Mouse (Mus musculus): ENCODE results near the gene Tmem266. TPM values are rescaled to one million over a fixed set of nuclear protein-coding genes. Genes with fewer than 3 reads are reported as not detected.

The Tmem266 gene
- polyA plus RNA-seq, 1 experiment from 2014 or later: 0.51 TPM

- H3K36me3 ChIP-seq (ENCODE audit: control insufficient read depth, insufficient read depth, low read length): no peaks in the 10 kb centered on the region
- no peak for ATAC-seq (ENCODE audit: low FRiP score, low TSS enrichment)
Measured at GRCm38 (mm10) chr9:55450035-55450434, 123.3 kb downstream of the Tmem266 start.

DNA sequence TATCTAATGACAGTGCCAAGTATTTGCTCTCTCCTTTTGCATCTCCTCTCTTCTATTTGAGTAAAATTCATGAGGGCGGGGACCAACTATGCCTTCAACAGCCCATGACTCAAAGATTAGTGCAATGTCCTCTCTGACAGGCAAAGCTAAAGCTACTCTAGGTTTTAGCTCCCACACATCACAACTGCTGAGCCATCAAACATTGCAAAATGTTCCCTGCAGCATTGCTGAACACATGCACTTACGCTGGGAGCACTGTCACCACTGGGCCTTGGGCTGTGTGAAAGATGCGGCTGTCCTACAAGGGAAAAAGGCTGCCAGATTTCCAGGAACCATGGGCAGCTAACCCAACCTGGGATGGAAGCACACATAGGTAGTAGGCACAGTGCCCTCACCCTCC lies 124.7 kb downstream of the Tmem266 start:
- no peaks in the 10 kb centered on the region for H3K4me1 ChIP-seq (replicated peaks; ENCODE audit: control insufficient read depth, insufficient read depth)
- no peak overlapping the region for H3K4me2 ChIP-seq (replicated peaks; ENCODE audit: low read depth)
- no peak overlapping the region for H3K9ac ChIP-seq (ENCODE audit: low read length)
- no peak for ATAC-seq (ENCODE audit: low FRiP score, low TSS enrichment)
- WGBS: 76% methylated on average over 3 of the region's 3 CpGs
- no peaks in the 10 kb centered on the region for H3K36me3 ChIP-seq (ENCODE audit: control insufficient read depth, insufficient read depth, low read length)
- no peaks in the 10 kb centered on the region for H3K27me3 ChIP-seq (ENCODE audit: control insufficient read depth, insufficient read depth, low read length)
- no peak overlapping the region for H3K4me3 ChIP-seq (ENCODE audit: low read depth, low read length)
- DNase-seq (ENCODE audit: low spot score): no peak
- no peaks in the 10 kb centered on the region for H3K9me3 ChIP-seq (ENCODE audit: control insufficient read depth, low read length)
- TF ChIP-seq EP300 (optimal IDR thresholded peaks at IDR 0.05): no peak
- TF ChIP-seq CTCF (IDR thresholded peaks at IDR 0.05; ENCODE audit: low read depth): no peak
- no peak overlapping the region for H3K27ac ChIP-seq (replicated peaks)

More at GRCm38 (mm10) chr9:55450035-55450434, 123.3 kb downstream of the Tmem266 start:
- no peaks in the 10 kb centered on the region for H3K4me1 ChIP-seq (replicated peaks; ENCODE audit: control insufficient read depth, insufficient read depth)
- H3K27ac ChIP-seq (replicated peaks): no peak overlapping the region
- H3K4me3 ChIP-seq (ENCODE audit: low read depth, low read length): no peak overlapping the region
- H3K9ac ChIP-seq (ENCODE audit: low read length): no peak overlapping the region
- peak; percentile 11 for DNase-seq (ENCODE audit: low spot score)
- no peaks in the 10 kb centered on the region for H3K27me3 ChIP-seq (ENCODE audit: control insufficient read depth, insufficient read depth, low read length)
- no peak overlapping the region for H3K4me2 ChIP-seq (replicated peaks; ENCODE audit: low read depth)
- no peaks in the 10 kb centered on the region for H3K9me3 ChIP-seq (ENCODE audit: control insufficient read depth, low read length)
- TF ChIP-seq EP300 (optimal IDR thresholded peaks at IDR 0.05) (no peak), CTCF (IDR thresholded peaks at IDR 0.05; ENCODE audit: low read depth) (no peak)
- 77% methylated on average over 6 of the region's 6 CpGs for WGBS

- 97% methylated on average over 1 of the region's 1 CpGs for WGBS
Measured at GRCm38 (mm10) chr9:55452906-55453305, 126.2 kb downstream of the Tmem266 start.

GRCm38 (mm10) chr9:55453366-55453765 lies 126.7 kb downstream of the Tmem266 start:
- Histone ChIP-seq H3K9ac (ENCODE audit: low read length) (no peak overlapping the region), H3K4me1 (replicated peaks; ENCODE audit: control insufficient read depth, insufficient read depth) (no peaks in the 10 kb centered on the region), H3K4me3 (ENCODE audit: low read depth, low read length) (no peak overlapping the region), H3K4me2 (replicated peaks; ENCODE audit: low read depth) (no peak overlapping the region), H3K27ac (replicated peaks) (no peak overlapping the region), H3K27me3 (ENCODE audit: control insufficient read depth, insufficient read depth, low read length) (no peaks in the 10 kb centered on the region), H3K9me3 (ENCODE audit: control insufficient read depth, low read length) (no peaks in the 10 kb centered on the region), H3K36me3 (ENCODE audit: control insufficient read depth, insufficient read depth, low read length) (no peaks in the 10 kb centered on the region)
- DNase-seq (ENCODE audit: low spot score) (no peak), ATAC-seq (ENCODE audit: low FRiP score, low TSS enrichment) (no peak)
- WGBS: 89% methylated on average over 5 of the region's 5 CpGs
- TF ChIP-seq CTCF (IDR thresholded peaks at IDR 0.05; ENCODE audit: low read depth) (no peak), EP300 (optimal IDR thresholded peaks at IDR 0.05) (no peak)

More at GRCm38 (mm10) chr9:55452906-55453305, 126.2 kb downstream of the Tmem266 start:
- no peak for ATAC-seq (ENCODE audit: low FRiP score, low TSS enrichment)
- no peak overlapping the region for H3K27ac ChIP-seq (replicated peaks)
- no peak overlapping the region for H3K9ac ChIP-seq (ENCODE audit: low read length)
- no peaks in the 10 kb centered on the region for H3K36me3 ChIP-seq (ENCODE audit: control insufficient read depth, insufficient read depth, low read length)
- no peaks in the 10 kb centered on the region for H3K27me3 ChIP-seq (ENCODE audit: control insufficient read depth, insufficient read depth, low read length)
- no peak for TF ChIP-seq CTCF (IDR thresholded peaks at IDR 0.05; ENCODE audit: low read depth)
- no peak for TF ChIP-seq EP300 (optimal IDR thresholded peaks at IDR 0.05)
- DNase-seq (ENCODE audit: low spot score): no peak
- H3K4me1 ChIP-seq (replicated peaks; ENCODE audit: control insufficient read depth, insufficient read depth): no peaks in the 10 kb centered on the region
- H3K4me2 ChIP-seq (replicated peaks; ENCODE audit: low read depth): no peak overlapping the region
- no peak overlapping the region for H3K4me3 ChIP-seq (ENCODE audit: low read depth, low read length)
- H3K9me3 ChIP-seq (ENCODE audit: control insufficient read depth, low read length): no peaks in the 10 kb centered on the region

DNA sequence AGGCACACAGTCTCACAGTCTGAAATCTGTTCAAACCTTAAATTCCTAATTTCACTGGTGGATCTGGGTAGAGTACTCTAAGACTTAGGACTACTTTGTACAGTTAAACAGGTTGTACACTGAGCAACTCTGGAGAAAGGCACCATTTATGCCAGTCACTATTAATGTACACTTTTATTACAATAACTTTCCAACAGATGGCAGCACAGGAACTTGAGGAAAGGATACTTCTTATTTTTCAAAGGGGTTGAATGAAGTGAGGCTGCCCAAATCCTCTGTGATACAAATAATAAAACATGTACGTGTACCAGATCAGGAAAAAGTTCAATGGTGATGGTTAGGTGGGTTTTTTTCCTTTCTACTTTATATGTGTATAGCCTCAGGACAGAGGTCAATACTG lies 141.7 kb downstream of the Tmem266 start:
- H3K9ac ChIP-seq (ENCODE audit: low read length): no peak overlapping the region
- no peak for DNase-seq (ENCODE audit: low spot score)
- no peak overlapping the region for H3K4me2 ChIP-seq (replicated peaks; ENCODE audit: low read depth)
- TF ChIP-seq CTCF (IDR thresholded peaks at IDR 0.05; ENCODE audit: low read depth): peak; percentile 76
- TF ChIP-seq EP300 (optimal IDR thresholded peaks at IDR 0.05): no peak
- H3K27ac ChIP-seq (replicated peaks): no peak overlapping the region
- 32% methylated on average over 1 of the region's 1 CpGs for WGBS
- no peaks in the 10 kb centered on the region for H3K27me3 ChIP-seq (ENCODE audit: control insufficient read depth, insufficient read depth, low read length)
- no peak for ATAC-seq (ENCODE audit: low FRiP score, low TSS enrichment)
- peaks cover 5% of the 10 kb centered on the region; the same call in 1 of the 2 replicates for H3K36me3 ChIP-seq (ENCODE audit: control insufficient read depth, insufficient read depth, low read length)
- no peak overlapping the region for H3K4me3 ChIP-seq (ENCODE audit: low read depth, low read length)
- H3K4me1 ChIP-seq (replicated peaks; ENCODE audit: control insufficient read depth, insufficient read depth): no peaks in the 10 kb centered on the region
- H3K9me3 ChIP-seq (ENCODE audit: control insufficient read depth, low read length): no peaks in the 10 kb centered on the region

DNA sequence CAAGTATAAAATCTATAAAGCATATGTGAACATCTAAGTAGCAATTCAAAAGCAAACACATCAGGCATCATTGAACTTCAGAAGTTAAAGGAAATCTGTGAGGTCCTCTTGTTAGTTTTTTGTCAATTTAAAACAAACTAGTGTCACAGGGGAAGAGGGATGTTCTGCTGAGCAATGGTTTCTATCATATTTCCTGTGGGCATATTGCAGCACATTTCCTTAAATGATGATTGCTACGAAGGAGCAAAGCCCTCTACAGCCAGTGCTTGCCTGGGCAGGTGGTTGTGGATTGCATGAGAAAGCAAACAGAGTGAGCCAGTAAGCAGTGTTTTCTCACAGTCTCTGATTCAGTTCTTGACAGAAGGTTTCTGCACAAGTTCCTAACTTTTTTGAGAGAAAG lies 149.4 kb downstream of the Tmem266 start:
- Histone ChIP-seq H3K9ac (ENCODE audit: low read length) (no peak overlapping the region), H3K27me3 (ENCODE audit: control insufficient read depth, insufficient read depth, low read length) (no peaks in the 10 kb centered on the region), H3K36me3 (ENCODE audit: control insufficient read depth, insufficient read depth, low read length) (peaks cover 4% of the 10 kb centered on the region; the same call in 1 of the 2 replicates), H3K27ac (replicated peaks) (no peak overlapping the region), H3K4me1 (replicated peaks; ENCODE audit: control insufficient read depth, insufficient read depth) (no peaks in the 10 kb centered on the region), H3K4me3 (ENCODE audit: low read depth, low read length) (no peak overlapping the region), H3K9me3 (ENCODE audit: control insufficient read depth, low read length) (no peaks in the 10 kb centered on the region), H3K4me2 (replicated peaks; ENCODE audit: low read depth) (no peak overlapping the region)
- DNase-seq (ENCODE audit: low spot score): no peak
- ATAC-seq (ENCODE audit: low FRiP score, low TSS enrichment): no peak
- WGBS: 63% methylated on average over 1 of the region's 1 CpGs
- TF ChIP-seq EP300 (optimal IDR thresholded peaks at IDR 0.05) (no peak), CTCF (IDR thresholded peaks at IDR 0.05; ENCODE audit: low read depth) (no peak)
